Mouse (Mus musculus) left cerebral cortex, postnatal 10 days (tissue): Measurements from ENCODE around the gene Fam120a. TPM values are rescaled to one million over a fixed set of nuclear protein-coding genes. Genes with fewer than 3 reads are reported as not detected.

Experiments used
- DNase-seq, 2 experiments: peaks; one replicate each; pipeline ENCODE4 v3.0.0; 2021 to 2022; ENCODE audit warnings: low spot score in 2 of 2, mixed read lengths in 1 of 2; ENCODE audit errors: extremely low spot score in 1 of 2
- intact Hi-C: fragments of 180-260 bp; cut with DNase I; formaldehyde crosslinking; loops from one replicate; pipeline ENCODE4 v1.15.1; 2025
- total RNA-seq, 2 experiments: library from RNA; stranded (reverse); gene quantifications; 2 replicates each; pipeline ENCODE4 v1.2.3; 2021

The Fam120a gene
- total RNA-seq, 2 experiments from 2014 or later = 95.2 to 96.8 TPM

- intact Hi-C loops = no loop called here
- DNase-seq = no peak
Measured at GRCm38 (mm10) chr13:48968750-48969088, 902 bp upstream of the Fam120a start.

- DNase-seq = peak; percentile 34 to 72
- intact Hi-C loops = no loop called here
Measured at GRCm38 (mm10) chr13:48966851-48967821, 681 bp downstream of the Fam120a start.

GRCm38 (mm10) chr13:48965559-48966525 lies 2.0 kb downstream of the Fam120a start:
- intact Hi-C loops = no loop called here
- DNase-seq = peak; percentile 65 to 69

GRCm38 (mm10) chr13:48964850-48965249 lies 3.0 kb downstream of the Fam120a start:
- intact Hi-C loops = no loop called here
- no peak for DNase-seq

- no peak for DNase-seq
- intact Hi-C loops = no loop called here
Measured at GRCm38 (mm10) chr13:48963111-48963510, 4.7 kb downstream of the Fam120a start.

- no peak for DNase-seq
- intact Hi-C loops = no loop called here
Measured at GRCm38 (mm10) chr13:48962519-48962918, 5.3 kb downstream of the Fam120a start.

- intact Hi-C loops = no loop called here
- DNase-seq = no peak
Measured at GRCm38 (mm10) chr13:48958608-48959007, 9.2 kb downstream of the Fam120a start.

GRCm38 (mm10) chr13:48954825-48955224 lies 13.0 kb downstream of the Fam120a start:
- intact Hi-C loops = no loop called here
- DNase-seq = no peak

- no peak for DNase-seq
- intact Hi-C loops = no loop called here
Measured at GRCm38 (mm10) chr13:48950600-48951241, 17.1 kb downstream of the Fam120a start.

- intact Hi-C loops = no loop called here
- no peak for DNase-seq
Measured at GRCm38 (mm10) chr13:48948951-48949350, 18.9 kb downstream of the Fam120a start.

GRCm38 (mm10) chr13:48944571-48944970 lies 23.2 kb downstream of the Fam120a start:
- no peak for DNase-seq
- intact Hi-C loops = no loop called here

- intact Hi-C loops = no loop called here
- DNase-seq = no peak
Measured at GRCm38 (mm10) chr13:48942471-48942870, 25.3 kb downstream of the Fam120a start.

GRCm38 (mm10) chr13:48941773-48942172 lies 26.0 kb downstream of the Fam120a start:
- intact Hi-C loops = no loop called here
- DNase-seq = no peak

- DNase-seq = no peak
- intact Hi-C loops = no loop called here
Measured at GRCm38 (mm10) chr13:48934597-48934996, 33.2 kb downstream of the Fam120a start.

- intact Hi-C loops = no loop called here
Measured at GRCm38 (mm10) chr13:48932692-48933091, 35.1 kb downstream of the Fam120a start.

GRCm38 (mm10) chr13:48931687-48932086 lies 36.1 kb downstream of the Fam120a start:
- intact Hi-C loops = no loop called here
- DNase-seq = no peak

More at GRCm38 (mm10) chr13:48932692-48933091, 35.1 kb downstream of the Fam120a start:
- no peak for DNase-seq

GRCm38 (mm10) chr13:48931232-48931631 lies 36.6 kb downstream of the Fam120a start:
- no peak for DNase-seq
- intact Hi-C loops = no loop called here

GRCm38 (mm10) chr13:48929535-48930110 lies 38.2 kb downstream of the Fam120a start:
- intact Hi-C loops = no loop called here

GRCm38 (mm10) chr13:48927609-48928008 lies 40.2 kb downstream of the Fam120a start:
- intact Hi-C loops = no loop called here
- DNase-seq = no peak

More at GRCm38 (mm10) chr13:48929535-48930110, 38.2 kb downstream of the Fam120a start:
- no peak for DNase-seq
